Mouse (Mus musculus) limb, embryonic 10.5 days (tissue): ENCODE data around the gene Rnpepl1. TPM values are rescaled to one million over a fixed set of nuclear protein-coding genes. Genes with fewer than 3 reads are reported as not detected.
"Not testable (repeated sequence)": the region's sequence is repeated elsewhere in the genome, so short reads cannot be mapped to it uniquely, and the experiment has no call there.

Source experiments
- DNase-seq: peaks from one replicate; pipeline ENCODE4 v3.0.0-alpha.2; 2017; ENCODE audit warnings: low spot score
- H3K27ac ChIP-seq: fragments of 300-500 bp; sonication (generic); 2 replicates; pipeline ENCODE4 v1.5.1; 2016; ENCODE audit warnings: mild to moderate bottlenecking
- H3K27me3 ChIP-seq: fragments of 300-500 bp; sonication (generic); 2 replicates; pipeline ENCODE4 v1.6.1; 2016; ENCODE audit warnings: low read depth, mild to moderate bottlenecking; ENCODE audit not compliant: poor library complexity, severe bottlenecking
- H3K36me3 ChIP-seq: fragments of 300-500 bp; sonication (generic); 2 replicates; pipeline ENCODE4 v1.6.1; 2016; ENCODE audit warnings: mild to moderate bottlenecking, moderate library complexity
- H3K4me1 ChIP-seq: fragments of 300-500 bp; sonication (generic); 2 replicates; pipeline ENCODE4 v1.6.1; 2016
- H3K4me3 ChIP-seq: fragments of 300-500 bp; sonication (generic); 2 replicates; pipeline ENCODE4 v1.5.1; 2016; ENCODE audit warnings: mild to moderate bottlenecking, moderate library complexity
- H3K9me3 ChIP-seq: fragments of 300-500 bp; sonication (generic); replicated peaks from 2 replicates; pipeline ENCODE4 v1.6.1; 2016; ENCODE audit warnings: mild to moderate bottlenecking
- WGBS: fragments of 180-500 bp; shearing (Covaris S2); methylation state at CpG from one replicate; pipeline ENCODE4 v1.1.7; 2016; 5-methylcytosine and 5-hydroxymethylcytosine counted together
- polyA plus RNA-seq: library from polyadenylated mRNA; unstranded; fragments of >200 nt; fragmentation: Nextera tagmentation; extraction: Ambion mirVana; gene quantifications from 2 replicates; pipeline ENCODE4 v1.2.1, GENCODE M21; 2016

Gene Rnpepl1
- polyA plus RNA-seq, 1 experiment from 2014 or later, result 31.8 TPM

GRCm38 (mm10) chr1:92956571-92957335 is 46.2 kb downstream of the Rnpepl1 start:
- not testable (repeated sequence) for H3K27ac ChIP-seq, H3K9me3 ChIP-seq, H3K36me3 ChIP-seq, DNase-seq, H3K27me3 ChIP-seq, H3K4me1 ChIP-seq
- WGBS, result 13% methylated on average over 11 of the region's 11 CpGs
- peak overlapping the region; percentile 25 for H3K4me3 ChIP-seq

GRCm38 (mm10) chr1:92958999-92959398 is 48.4 kb downstream of the Rnpepl1 start:
- Histone ChIP-seq H3K36me3 (no peaks in the 10 kb centered on the region), H3K4me1 (no peaks in the 10 kb centered on the region), H3K4me3 (no peak overlapping the region), H3K27ac (no peak overlapping the region), H3K27me3 (no peaks in the 10 kb centered on the region), H3K9me3 (no peaks in the 10 kb centered on the region)
- 78% methylated on average over 1 of the region's 1 CpGs for WGBS
- DNase-seq, result no peak

GRCm38 (mm10) chr1:92970791-92971190 is 60.2 kb downstream of the Rnpepl1 start:
- not testable (repeated sequence) for H3K36me3 ChIP-seq, H3K4me1 ChIP-seq, H3K9me3 ChIP-seq, H3K4me3 ChIP-seq, DNase-seq, H3K27ac ChIP-seq, H3K27me3 ChIP-seq
- 86% methylated on average over 6 of the region's 6 CpGs for WGBS

- WGBS, result 87% methylated on average over 7 of the region's 7 CpGs
- H3K36me3 ChIP-seq, result no peaks in the 10 kb centered on the region
- no peak for DNase-seq
- no peak overlapping the region for H3K4me3 ChIP-seq
- peaks cover 4% of the 10 kb centered on the region; the same call in 1 of the 2 replicates for H3K27me3 ChIP-seq
- no peak overlapping the region for H3K27ac ChIP-seq
- no peaks in the 10 kb centered on the region for H3K9me3 ChIP-seq
- H3K4me1 ChIP-seq, result peaks cover 13% of the 10 kb centered on the region
These were observed 61.6 kb downstream of the Rnpepl1 start for GRCm38 (mm10) chr1:92971879-92972795.

GRCm38 (mm10) chr1:92972854-92973253 is 62.3 kb downstream of the Rnpepl1 start:
- Histone ChIP-seq H3K4me3 (no peak overlapping the region), H3K27me3 (peaks cover 12% of the 10 kb centered on the region), H3K9me3 (no peaks in the 10 kb centered on the region), H3K4me1 (peaks cover 13% of the 10 kb centered on the region), H3K36me3 (no peaks in the 10 kb centered on the region), H3K27ac (no peak overlapping the region)
- no peak for DNase-seq
- 60% methylated on average over 1 of the region's 1 CpGs for whole genome bisulfite sequencing

Other genes starting within 250 kb of the Rnpepl1 start
- 82.0 and 87.4 TPM in 2 replicates for gene Gpc1, start 79.1 kb upstream of the Rnpepl1 start, polyA plus RNA-seq
- 0.29 and 0.36 TPM in 2 replicates for gene Ankmy1, start 7.9 kb upstream of the Rnpepl1 start, polyA plus RNA-seq
- 8.8 TPM in 2 replicates for gene Dusp28, start 3.8 kb upstream of the Rnpepl1 start, polyA plus RNA-seq
- 38.4 and 42.1 TPM in 2 replicates for gene Capn10, start 23.6 kb downstream of the Rnpepl1 start, polyA plus RNA-seq
- 0.13 and 0.35 TPM in 2 replicates for gene Gpr35, start 40.1 kb downstream of the Rnpepl1 start, polyA plus RNA-seq
- not detected in 2 replicates for gene Aqp12, start 95.6 kb downstream of the Rnpepl1 start, polyA plus RNA-seq
- gene Kif1a, start 191.2 kb downstream of the Rnpepl1 start, polyA plus RNA-seq, result 2.2 and 4.9 TPM in 2 replicates
- gene Agxt, start 224.5 kb downstream of the Rnpepl1 start, polyA plus RNA-seq, result 0.11 TPM in 1 of 2 replicates, not detected in the other